Mouse (Mus musculus) adrenal gland, postnatal 4 days (tissue): ENCODE results near the gene Osgepl1. TPM values are rescaled to one million over a fixed set of nuclear protein-coding genes. Genes with fewer than 3 reads are reported as not detected.
A peak's percentile ranks its signal among the peaks of the same experiment; 100 is the strongest.
"Not testable (repeated sequence)": the region's sequence is repeated elsewhere in the genome, so short reads cannot be mapped to it uniquely, and the experiment has no call there.

Experiments
- DNase-seq, 2 experiments: peaks; one replicate each; pipeline ENCODE4 v3.0.0; 2021 to 2022; ENCODE audit warnings: low spot score in 2 of 2, mixed read lengths in 2 of 2
- long read RNA-seq, 2 experiments: library from polyadenylated mRNA; stranded (forward); transcript quantifications; one replicate each; pipeline ENCODE4 v2.0.0; 2021
- total RNA-seq, 2 experiments: library from RNA; stranded (reverse); gene quantifications; 2 replicates each; pipeline ENCODE4 v1.2.3; 2021

Osgepl1 gene
- 10 to 100 TPM; 23.7 to 25.3 TPM for total RNA-seq
- long read RNA-seq, experiment 1, transcript Osgepl1-201 (8 exons, 1,868 nt), result major isoform, 8 of 13 reads
- long read RNA-seq, experiment 1, partial matches to known transcripts, result 0 of 13 reads
- long read RNA-seq, experiment 1, other reads (novel, unspliced or antisense), result 3 of 13 reads
- long read RNA-seq, experiment 2, transcript Osgepl1-201 (8 exons, 1,868 nt), result major isoform, 19 of 24 reads
- long read RNA-seq, experiment 2, partial matches to known transcripts, result 0 of 24 reads
- long read RNA-seq, experiment 2, other reads (novel, unspliced or antisense), result 5 of 24 reads

DNA sequence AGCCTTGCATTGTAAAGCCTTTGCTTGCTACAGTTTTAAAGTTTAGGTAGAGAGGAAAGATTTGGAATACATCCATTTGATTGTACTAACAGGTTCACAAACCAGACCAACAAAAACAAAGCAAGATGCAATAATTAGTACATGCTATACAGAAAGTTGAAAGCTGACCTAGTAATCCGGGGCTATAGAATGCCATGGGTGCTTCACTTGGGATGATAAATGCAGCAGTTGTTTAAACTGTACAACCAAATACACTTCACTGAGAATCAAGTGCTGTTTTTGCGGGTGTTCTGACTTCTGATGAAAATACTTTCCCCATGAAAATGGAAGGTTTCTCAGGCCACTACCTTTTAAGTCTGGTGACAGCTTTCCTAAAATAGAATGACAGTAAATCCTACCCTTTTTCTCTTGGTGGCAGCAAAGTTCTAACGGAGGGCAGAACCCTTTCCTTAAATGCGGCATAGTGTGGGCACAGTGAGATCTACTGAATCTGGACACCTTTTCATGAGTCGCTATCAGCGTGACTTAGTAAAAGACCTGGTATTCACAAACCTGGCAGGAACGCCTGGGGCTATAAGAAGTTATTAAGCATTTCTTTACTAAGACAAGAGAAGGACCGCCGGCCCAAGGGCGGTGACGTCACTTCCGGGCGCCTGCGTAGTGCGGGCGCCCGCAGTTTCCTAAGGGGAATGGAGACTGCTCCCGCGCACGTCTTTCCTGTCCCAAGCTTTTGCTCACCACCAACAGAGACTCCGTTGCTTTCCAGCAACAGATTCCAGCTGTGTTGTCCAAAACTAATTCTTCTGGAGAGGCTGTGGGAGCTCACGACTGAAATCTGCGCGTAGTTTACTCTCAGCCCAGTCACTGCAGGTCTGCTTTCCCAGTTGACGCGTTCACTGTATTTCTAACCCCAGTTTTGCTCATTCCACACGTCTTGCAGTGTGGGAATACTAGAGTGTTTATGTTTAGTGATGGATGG, at the start of gene Osgepl1:
TSS of gene Osgepl1 (plus strand) at position 636 of the 979 bp plus-strand sequence.
- peak; percentile 61 to 72 for DNase-seq

DNA sequence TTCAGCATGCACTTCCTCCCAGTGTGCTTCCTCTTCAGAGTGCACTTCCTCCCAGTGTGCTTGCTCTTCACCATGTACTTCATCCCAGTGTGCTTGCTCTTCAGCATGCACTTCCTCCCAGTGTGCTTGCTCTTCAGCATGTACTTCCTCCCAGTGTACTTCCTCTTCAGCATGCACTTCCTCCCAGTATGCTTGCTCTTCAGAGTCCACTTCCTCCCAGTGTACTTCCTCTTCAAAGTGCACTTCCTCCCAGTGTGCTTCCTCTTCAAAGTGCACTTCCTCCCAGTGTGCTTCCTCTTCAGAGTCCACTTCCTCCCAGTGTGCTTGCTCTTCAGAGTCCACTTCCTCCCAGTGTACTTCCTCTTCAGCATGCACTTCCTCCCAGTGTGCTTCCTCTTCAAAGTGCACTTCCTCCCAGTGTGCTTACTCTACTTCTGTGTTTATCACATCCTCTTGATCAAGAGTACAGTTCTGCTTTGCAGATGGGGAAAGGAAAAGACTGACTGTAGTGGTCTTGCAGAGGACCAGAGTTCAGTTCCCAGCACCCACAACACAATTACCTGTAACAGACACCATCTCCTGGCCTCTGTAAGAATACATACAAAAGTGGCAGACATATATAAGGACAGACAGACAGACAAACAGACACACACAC, 48.3 kb upstream of the Osgepl1 start:
- not testable (repeated sequence) for DNase-seq

DNA sequence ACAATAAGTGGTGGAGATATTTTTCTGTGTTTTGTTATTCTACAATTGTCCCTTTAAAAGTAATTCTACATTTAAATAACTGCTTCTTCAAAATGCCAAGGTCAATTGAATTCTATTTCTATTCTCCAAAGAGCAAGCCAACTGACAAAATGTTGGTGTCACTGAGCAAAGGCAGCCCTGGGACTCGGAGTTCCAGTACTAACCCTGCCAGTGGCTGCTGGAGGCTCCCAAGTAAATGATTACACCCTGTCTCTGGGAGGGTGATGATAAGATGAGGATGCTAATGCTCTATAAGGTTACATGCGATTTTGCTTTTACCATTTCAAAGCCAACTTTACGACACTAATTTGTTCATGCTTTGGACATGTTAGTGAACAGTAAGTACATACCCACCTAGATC, 43.5 kb upstream of the Osgepl1 start:
- no peak for DNase-seq

DNA sequence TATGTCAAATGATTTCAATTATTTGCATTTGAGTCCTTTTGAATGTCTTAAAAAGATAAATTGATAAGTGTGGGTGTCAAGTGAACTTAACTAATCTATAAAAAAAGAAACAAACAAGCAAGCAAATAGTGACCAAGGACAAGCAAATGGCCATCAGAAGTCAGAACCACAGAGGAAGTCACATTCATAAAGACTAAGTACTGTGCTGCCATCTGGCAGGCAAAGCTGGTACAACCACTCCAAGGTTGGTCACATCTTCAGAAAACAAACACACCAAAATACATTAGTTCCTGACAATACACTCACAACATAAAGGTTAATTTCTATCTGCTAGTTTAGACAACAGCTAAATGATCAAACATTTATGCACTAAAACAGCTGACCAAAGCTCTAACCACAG, 40.8 kb upstream of the Osgepl1 start:
- DNase-seq, result no peak

DNA sequence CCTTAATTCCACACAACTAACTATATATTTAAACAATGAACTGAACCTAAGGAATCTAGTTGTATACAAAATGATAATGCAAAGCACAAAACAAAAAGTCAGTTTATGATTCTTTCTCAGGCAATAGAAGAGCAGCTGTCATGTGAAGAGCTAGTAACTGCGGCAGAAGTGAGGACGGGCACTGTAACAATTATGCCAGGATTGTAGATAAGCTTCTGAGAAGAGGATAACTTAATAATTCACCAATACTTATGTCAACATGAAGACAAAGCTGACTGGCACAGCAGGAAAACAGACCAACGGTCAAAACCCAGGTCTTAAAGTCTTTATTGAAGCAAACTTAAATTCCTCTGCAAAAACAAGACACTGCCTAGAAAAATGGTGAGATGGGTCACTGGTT, 22.2 kb upstream of the Osgepl1 start:
- DNase-seq, result no peak

DNA sequence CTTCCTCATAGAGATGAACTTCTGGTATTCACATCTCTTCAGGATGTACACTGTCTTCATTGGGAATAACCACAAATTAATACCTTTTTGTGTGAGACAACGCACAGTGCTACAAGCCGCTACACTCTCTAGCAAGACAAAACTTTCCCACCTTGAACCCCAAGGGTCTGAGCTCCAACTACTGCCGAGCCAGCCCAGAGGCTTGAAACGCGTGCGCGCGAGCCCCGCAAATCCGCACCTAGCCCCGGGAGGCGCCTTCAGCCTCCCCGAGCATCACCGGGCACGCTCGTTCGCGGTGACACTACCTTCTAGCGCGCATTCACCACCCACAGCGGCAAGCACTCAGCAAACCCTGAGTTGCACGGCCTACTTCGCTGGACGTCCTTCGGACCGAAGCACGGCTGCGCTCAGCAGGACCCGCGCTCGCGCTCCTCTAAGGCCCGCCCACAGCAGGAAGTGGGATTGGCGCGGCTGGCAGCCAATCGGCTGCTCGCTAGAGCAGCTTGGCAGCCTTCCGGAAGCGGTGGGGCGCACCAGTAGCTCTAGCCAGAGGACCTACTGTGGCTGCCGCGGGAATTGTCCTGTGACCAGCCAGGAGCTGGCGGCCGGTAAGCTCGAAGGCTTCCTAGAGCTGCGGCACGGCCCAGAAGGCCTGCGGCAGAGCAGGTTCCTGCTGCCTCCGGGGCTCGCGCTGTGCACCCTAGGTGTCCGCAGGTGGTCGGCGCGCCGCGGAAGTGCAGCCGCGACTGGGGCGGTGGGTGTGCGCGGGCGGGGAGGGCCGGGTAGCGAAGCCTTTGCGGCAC, 16.6 kb upstream of the Osgepl1 start, which contains the start of the genes Pms1, Ormdl1 and Gm28778:
TSS of gene Pms1 (minus strand) at position 438 of the 803 bp plus-strand sequence.
TSS of gene Ormdl1 (plus strand) at position 515 of the 803 bp plus-strand sequence.
TSS of gene Gm28778 (plus strand) at position 531 of the 803 bp plus-strand sequence.
- peak; percentile 87 to 92 for DNase-seq

DNA sequence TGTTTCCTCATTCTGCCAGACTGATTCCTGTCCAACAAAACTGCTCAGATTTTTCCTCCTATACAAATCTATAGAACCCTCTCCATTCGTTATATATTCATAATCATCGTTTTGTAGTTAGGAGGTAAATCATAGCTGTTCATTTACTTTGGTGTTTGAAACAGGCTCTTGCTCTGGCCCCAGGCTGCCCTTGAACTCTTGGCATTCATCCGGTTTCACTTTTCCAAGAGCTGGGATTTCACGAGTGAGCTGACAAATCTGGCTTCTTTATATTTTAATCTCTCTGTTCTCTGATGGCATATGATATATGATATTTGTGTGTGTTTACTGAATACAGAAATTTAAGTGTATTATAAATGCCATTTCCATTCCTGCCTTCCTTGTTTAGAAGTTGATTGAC, 12.9 kb upstream of the Osgepl1 start:
- DNase-seq, result no peak

DNA sequence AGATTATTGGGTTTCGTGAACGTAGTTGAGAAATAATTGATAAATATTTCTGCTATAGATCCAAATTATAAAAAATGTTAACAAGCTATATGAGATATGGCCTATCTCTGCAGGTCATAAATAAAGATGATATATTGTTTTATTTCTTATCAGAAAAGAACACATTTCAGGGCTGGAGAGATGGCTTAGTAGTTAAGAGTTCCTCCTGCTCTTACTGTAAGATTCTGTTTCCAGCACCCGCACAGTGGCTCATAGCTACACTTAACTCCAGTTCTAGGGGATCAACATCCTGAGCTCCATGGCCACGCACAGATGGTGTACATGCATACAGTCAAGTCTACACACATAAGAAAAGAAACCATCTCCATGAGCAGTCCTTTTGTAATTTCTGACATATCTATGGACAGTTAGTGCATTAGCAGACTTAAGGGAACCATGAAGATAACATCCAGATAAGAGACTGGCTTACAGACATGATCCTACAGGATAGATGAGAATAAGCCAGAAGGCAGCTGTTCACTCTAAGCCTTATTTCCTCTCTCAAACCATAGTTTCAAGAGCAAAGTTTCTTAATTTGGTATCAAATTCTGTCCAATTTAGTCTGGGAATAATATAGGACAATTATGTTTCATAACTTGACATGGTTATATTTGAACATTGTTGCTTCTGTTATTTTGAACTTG, 8.4 kb downstream of the Osgepl1 start:
- no peak for DNase-seq

DNA sequence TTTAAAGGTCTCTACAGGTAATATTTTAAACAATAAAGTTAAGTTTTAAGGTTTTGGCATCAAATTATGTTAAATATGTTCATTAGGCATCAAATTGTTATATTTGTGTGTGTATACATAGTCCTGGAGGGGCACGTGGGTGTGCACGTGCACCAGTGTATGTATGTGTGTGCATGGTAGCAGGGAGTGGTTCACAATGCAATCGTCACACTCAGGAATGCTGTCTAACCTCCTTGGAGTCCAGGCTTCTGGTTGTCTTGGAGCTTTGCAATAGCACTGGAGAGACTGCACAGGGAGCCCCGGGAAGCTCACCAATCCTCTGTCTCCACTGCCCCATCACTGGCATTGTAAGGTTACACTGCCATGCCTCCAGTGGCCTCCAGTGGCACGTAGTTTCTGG, 9.8 kb downstream of the Osgepl1 start:
- no peak for DNase-seq

DNA sequence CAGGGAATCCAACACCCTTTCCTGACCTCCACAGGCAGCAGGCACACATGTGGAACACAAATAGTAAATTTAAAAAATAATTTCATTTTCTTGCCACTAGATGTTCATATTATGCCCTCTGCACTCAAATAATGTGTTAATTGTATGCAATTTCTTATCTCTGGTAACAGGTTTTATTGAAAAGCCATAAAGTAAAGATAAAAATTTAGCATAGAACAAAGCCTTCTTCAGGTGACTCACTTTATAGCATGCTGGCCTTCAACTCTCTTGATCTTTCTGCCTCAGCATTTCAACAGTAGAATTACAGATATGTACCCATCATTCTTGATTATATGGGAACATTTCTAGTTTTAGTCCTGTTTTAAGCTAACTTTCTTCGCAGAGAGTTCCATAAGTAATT, 10.9 kb downstream of the Osgepl1 start:
- no peak for DNase-seq

DNA sequence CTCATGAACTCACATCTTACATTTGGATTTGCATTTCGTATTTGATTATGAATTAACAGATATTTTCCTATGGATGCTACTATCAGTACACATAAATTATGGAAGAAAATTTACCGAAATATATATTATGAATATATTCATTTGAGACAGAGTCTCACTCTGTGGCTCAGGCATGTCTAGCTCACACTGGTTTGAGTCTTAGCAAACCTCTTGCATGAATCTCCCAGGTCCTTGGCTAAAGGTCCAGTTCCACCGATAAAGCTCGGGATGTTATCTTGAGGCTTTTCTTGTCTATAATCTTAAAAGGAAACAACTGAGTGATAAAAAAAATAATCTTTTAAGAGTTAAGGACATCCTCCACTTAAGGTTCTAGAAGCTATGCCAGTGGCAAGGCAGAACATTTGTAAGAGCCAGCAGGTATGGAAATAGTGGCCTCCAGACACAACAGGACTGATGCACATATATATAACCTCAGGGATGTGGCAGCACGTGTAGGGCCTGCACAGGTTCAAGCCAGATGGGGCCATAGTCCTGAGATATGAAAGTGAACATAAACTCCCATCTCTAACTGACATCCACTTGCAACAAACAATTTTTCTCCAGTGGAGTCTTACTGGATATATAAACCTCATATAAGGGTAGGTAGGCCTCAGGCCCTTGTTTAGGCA, 11.5 kb downstream of the Osgepl1 start:
- no peak for DNase-seq

DNA sequence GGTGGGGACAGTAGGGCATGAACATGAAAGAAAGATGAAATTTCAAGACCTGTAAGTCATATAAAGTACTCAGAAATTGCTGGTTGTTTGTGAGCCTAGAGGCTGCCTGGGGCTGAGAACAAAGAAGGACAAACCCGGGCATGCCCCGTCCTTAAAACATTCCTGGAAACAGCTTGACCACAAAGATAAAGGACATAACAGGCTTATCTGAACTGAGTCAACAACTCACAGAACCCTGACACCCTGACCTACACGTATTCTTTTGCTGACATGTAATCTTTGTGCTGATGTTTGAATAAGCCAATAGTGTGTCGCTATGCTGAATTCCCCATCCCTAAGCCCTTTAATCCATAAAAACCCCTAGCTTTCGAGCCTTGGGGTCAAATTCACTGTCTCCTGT, 20.1 kb downstream of the Osgepl1 start:
- not testable (repeated sequence) for DNase-seq

DNA sequence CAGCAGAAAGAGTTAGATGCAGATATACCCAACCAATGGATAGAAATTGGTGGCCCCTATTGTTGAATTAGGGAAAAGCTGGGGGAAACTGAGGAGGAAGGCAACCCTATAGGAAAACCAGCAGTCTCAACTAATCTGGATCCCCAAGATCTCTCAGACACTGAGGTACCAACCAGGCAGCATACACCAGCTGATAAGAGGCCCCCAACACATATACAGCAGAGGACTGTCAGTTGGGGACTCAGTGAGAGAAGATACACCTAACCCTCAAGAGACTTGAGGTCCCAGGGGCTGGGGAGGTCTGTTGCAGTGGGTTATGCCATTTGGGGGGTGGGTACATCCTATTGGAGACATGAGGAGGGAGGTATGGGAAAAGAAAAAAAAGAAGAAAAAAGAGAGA, 22.0 kb downstream of the Osgepl1 start:
- DNase-seq, result no peak

DNA sequence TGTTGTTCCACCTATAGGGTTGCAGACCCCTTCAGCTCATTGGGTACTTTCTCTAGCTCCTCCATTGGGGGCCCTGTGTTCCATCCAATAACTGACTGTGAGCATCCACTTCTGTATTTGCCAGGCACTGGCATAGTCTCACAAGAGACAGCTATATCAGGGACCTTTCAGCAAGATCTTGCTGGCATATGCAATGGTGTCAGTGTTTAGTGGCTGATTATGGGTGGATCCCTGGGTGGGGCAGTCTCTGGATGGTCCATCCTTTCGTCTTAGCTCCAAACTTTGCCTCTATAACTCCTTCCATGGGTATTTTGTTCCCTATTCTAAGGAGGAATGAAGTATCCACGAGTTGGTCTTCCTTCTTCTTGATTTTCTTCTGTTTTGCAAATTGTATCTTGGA, 24.0 kb downstream of the Osgepl1 start:
- DNase-seq, result not testable (repeated sequence)

DNA sequence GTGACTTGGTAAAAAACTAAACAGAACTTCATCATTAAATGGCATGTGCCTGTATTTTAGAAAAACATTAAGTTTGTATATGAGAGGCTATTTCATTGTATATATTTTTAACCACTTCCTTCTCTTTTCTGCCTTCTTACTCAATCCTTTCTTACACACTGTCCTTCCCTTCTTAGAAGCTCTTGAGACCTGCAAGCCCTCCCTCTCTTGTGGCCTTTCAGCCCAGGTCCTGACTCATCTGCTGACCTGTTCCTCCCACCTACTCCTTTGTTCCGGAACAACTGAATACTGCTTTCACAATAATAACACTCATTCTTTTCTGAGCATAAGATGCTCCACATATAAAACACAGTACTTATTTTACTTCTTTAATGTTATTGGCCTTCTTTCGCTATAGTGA, 27.6 kb downstream of the Osgepl1 start:
- DNase-seq, result no peak

DNA sequence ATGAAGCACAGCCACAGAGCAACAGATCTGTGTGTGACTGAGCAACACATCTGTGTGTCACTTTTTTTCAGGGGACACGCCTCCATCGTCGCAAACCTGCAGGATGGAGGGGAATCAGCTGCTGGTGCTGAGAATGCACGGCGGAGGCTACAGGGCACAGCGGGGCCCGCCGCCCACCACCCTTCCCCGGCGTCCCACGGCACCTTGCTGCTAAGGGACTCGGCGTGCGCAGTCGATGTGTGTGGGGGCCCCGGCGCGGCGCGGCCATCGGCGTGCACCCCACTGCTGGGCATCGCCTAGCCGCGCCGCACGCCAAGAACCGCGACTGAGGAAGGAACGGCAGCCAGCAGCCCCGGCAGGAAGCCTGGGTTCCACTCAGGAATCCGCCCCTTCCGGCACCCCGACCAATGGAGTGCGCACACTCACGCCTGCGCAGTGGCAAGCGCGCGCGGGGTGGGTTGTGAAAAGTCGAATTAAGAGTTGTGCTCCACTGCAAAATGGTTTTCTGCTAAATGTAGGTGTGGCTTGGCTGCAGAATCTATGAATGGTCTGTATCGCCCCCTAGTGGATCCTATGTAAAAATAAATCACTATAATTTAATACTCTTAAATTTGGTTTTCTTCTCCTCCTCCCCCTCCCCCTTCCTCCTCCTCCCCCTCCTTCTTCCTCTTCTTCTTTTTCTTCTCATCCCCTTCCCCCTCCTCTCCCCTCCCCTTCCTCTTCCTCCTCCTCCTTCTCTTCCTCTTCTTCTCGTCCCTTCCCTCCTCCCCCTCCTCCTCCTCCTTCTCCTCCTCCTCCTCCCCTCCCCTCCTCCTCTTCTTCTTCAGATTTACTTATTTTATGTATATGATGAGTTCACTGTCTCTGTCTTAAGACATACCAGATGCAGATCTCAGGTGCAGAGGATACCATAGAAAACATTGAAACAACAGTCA, 39.2 kb downstream of the Osgepl1 start, which contains the start of the genes Asdurf, Gm28551 and Asnsd1:
TSS of gene Asdurf (minus strand) at position 293 of the 935 bp plus-strand sequence.
TSS of gene Gm28551 (minus strand) at position 341 of the 935 bp plus-strand sequence.
TSS of gene Asnsd1 (minus strand) at position 426 of the 935 bp plus-strand sequence.
- peak; percentile 97 to 99 for DNase-seq

DNA sequence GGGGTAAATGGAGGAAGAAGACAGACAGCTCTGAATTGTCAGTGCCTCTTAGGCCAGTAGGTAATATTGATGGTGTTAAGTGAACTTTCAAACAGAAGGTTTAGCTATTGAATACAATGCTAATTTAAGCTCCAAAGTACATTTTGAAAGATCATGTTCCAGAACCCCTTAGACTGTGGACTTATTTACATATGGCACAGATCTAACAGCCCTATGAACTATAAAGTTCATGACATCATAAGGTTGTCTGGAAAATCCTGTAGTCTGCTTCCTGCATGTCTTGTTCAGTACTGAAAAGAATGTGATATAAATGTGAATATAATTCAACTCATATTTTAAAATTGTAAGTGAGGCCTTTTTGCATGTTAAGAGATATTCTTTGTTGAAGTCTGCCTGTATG, 45.6 kb downstream of the Osgepl1 start:
- DNase-seq, result no peak
